Mouse (Mus musculus) kidney, postnatal 25 days (tissue): ENCODE data around the gene Zdhhc4.

Experiments used
- DNase-seq, 2 experiments: peaks; one replicate each; pipeline ENCODE4 v3.0.0; 2021; ENCODE audit warnings: mixed read lengths in 2 of 2

Gene Zdhhc4

GRCm38 (mm10) chr5:143272540-143273330, 56.3 kb downstream of the Zdhhc4 start:
- no peak for DNase-seq

- DNase-seq = no peak
Measured at GRCm38 (mm10) chr5:143272108-143272507, 56.9 kb downstream of the Zdhhc4 start.

GRCm38 (mm10) chr5:143271642-143272041, 57.4 kb downstream of the Zdhhc4 start:
- DNase-seq = no peak

GRCm38 (mm10) chr5:143270151-143270519, 58.9 kb downstream of the Zdhhc4 start:
- no peak for DNase-seq

- DNase-seq = peak; percentile 75 to 84
Measured at GRCm38 (mm10) chr5:143269363-143270150, 59.5 kb downstream of the Zdhhc4 start, which contains the start of gene Zfp316. Zfp316 (minus strand) TSS chr5:143270022.

- DNase-seq = no peak
Measured at GRCm38 (mm10) chr5:143268985-143269362, 60.1 kb downstream of the Zdhhc4 start.

GRCm38 (mm10) chr5:143266794-143267193, 62.3 kb downstream of the Zdhhc4 start:
- no peak for DNase-seq
